Mouse (Mus musculus): ENCODE results near the gene Bnc2.

GRCm38 (mm10) chr4:84609861-84610260 lies 65.2 kb downstream of the Bnc2 start:
- TF ChIP-seq TAL1 (conservative IDR thresholded peaks at IDR 0.05; ENCODE audit: low read depth, low read length) (no peak), CTCF (IDR thresholded peaks at IDR 0.05; ENCODE audit: low read depth, low read length) (no peak), GATA1 (IDR thresholded peaks at IDR 0.05; ENCODE audit: borderline replicate concordance, low read length) (no peak)

All from G1E (cell line).